Mouse (Mus musculus): Measurements from ENCODE around the gene Fam162a. TPM values are rescaled to one million over a fixed set of nuclear protein-coding genes. Genes with fewer than 3 reads are reported as not detected.
A peak's percentile ranks its signal among the peaks of the same experiment; 100 is the strongest.
"Not testable (repeated sequence)": the region's sequence is repeated elsewhere in the genome, so short reads cannot be mapped to it uniquely, and the experiment has no call there.

Fam162a gene
- polyA plus RNA-seq (2012; ENCODE audit: insufficient read depth, low replicate concordance): 3.7 and 230 TPM in 2 replicates

DNA sequence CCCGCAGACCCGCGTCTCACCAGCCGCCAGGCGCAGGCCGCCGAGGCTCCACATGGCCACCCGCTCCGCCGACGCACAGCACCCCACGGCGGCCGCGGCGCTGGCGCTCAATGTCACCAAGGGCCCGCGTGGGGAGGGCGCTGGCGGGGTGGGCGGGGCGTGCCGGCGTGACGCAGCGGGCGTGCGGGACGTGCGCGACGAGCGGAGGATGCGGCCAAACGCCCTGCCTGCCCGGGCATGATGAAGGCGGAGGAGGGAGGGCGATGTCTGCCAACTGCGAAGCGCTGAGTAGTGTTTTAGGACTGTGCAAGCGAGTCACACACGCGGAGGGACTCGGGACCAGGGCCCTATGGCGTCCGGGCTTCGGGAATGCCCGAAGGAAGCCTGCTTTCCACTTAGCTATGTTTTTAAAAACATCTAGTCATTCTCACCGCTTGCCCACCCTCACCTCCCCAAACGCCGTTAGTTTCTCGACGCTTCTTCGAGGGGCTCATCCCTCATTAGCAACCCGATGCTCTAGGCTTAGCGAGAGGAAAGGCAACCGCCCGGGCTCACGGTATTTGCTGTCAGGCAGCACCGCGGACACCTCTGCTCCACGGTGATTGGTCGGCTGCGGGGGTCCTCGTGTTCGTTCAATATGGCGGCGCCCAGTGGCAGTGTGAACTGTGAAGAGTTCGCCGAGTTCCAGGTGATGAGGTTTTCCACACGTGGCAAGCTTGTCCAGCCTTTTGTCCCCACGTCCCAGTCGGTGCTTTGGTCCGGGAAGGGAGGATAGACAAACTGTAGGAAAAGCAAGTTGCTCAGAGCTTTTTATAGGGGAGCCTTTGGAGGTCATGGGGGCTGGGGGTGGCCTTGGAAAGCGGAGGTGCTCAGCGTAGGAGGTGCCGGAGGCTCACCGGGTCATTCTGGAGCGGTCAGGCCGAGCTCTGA lies at the start of gene Fam162a, which contains the start of gene Ccdc58:
Gene Fam162a, minus strand, starts transcription at position 145 of the 930 bp plus-strand sequence.
Gene Ccdc58, plus strand, starts transcription at position 236 of the 930 bp plus-strand sequence.
- H3K27me3 ChIP-seq (replicated peaks): no peaks in the 10 kb centered on the region
- no peaks in the 10 kb centered on the region for H3K9me3 ChIP-seq
- peaks cover 45% of the 10 kb centered on the region for H3K36me3 ChIP-seq (replicated peaks; ENCODE audit: low read length)
- H3K4me3 ChIP-seq (replicated peaks): peak within 1 kb of the TSS; percentile 99
- peaks cover 58% of the 10 kb centered on the region for H3K4me1 ChIP-seq
- TF ChIP-seq FLI1 (IDR thresholded peaks at IDR 0.05; ENCODE audit: low read length): no peak
- TF ChIP-seq GATA1 (IDR thresholded peaks at IDR 0.05; ENCODE audit: borderline replicate concordance, low read length): no peak

DNA sequence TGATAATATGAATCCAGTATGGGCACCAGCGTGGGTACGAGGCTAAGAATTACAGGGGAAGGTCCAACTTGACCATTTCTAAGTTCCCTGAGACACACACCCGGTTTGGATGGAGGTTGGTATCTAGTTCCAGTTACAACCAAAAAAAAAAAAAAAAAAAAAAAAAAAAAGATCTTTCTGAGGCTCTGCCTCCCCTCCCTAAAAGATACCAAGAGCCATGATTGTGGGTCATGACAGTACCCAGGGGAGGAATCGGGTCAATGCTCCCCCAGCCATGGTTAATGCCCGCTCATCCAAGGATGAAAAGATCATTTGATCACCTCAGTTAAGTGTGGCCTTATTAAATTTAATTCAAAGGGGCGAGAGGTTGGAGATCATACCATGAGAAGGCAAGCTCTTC lies 44.4 kb upstream of the Fam162a start:
- H3K27me3 ChIP-seq (replicated peaks); H3K4me1 ChIP-seq; H3K9me3 ChIP-seq; H3K36me3 ChIP-seq (replicated peaks; ENCODE audit: low read length); H3K4me3 ChIP-seq (replicated peaks): not testable (repeated sequence)

DNA sequence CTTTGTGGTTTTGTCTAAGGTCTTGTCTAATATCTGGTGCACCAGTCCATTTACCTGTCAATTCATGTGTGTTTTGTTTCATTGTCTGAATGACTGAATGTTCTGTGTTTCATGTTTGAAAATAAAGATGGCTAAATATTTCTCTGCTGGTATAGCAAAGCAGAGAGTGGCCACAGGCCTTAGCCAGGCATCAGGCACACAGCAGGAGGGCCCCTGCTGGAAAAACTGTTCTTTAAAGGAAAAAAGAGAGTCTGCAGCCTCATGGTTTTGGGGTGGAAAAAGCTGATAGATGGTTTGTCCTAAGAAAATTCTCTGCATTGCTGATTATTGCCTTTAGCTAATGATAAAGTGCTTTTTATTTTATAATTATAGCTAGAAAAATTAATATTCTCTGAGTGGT lies 40.1 kb upstream of the Fam162a start:
- H3K9me3 ChIP-seq; H3K36me3 ChIP-seq (replicated peaks; ENCODE audit: low read length); H3K4me3 ChIP-seq (replicated peaks); H3K27me3 ChIP-seq (replicated peaks); H3K4me1 ChIP-seq: not testable (repeated sequence)

DNA sequence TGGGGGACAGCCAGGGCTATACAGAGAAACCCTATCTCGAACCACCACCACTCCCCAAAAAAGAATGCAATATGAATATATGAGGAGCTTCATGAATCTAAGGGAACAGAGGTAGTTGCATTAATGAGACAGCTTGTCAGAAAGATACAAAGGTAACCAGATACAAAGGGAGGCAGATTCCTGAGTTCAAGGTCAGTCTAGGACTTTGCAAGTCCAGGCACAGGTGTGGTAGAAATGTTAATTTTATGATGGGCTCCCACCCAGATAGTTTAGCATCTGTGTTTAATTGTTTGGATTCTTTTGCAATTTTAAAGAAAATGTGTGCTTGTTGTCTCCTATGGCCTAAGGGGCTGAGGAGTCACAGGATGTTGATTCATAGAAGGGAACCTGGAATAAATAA lies 30.8 kb upstream of the Fam162a start:
- peaks cover under 1% of the 10 kb centered on the region for H3K36me3 ChIP-seq (replicated peaks; ENCODE audit: low read length)
- TF ChIP-seq FLI1 (IDR thresholded peaks at IDR 0.05; ENCODE audit: low read length) (no peak), GATA1 (IDR thresholded peaks at IDR 0.05; ENCODE audit: borderline replicate concordance, low read length) (no peak)
- no peaks in the 10 kb centered on the region for H3K27me3 ChIP-seq (replicated peaks)
- H3K4me1 ChIP-seq: no peaks in the 10 kb centered on the region; the same call in 1 of the 2 replicates
- peaks cover 10% of the 10 kb centered on the region for H3K9me3 ChIP-seq
- no peak overlapping the region for H3K4me3 ChIP-seq (replicated peaks)

GRCm38 (mm10) chr16:36101526-36101925 lies 30.1 kb upstream of the Fam162a start:
- peaks cover 10% of the 10 kb centered on the region for H3K9me3 ChIP-seq
- no peak for TF ChIP-seq GATA1 (IDR thresholded peaks at IDR 0.05; ENCODE audit: borderline replicate concordance, low read length)
- TF ChIP-seq FLI1 (IDR thresholded peaks at IDR 0.05; ENCODE audit: low read length): no peak
- H3K4me3 ChIP-seq (replicated peaks): peak overlapping the region; percentile 51
- H3K4me1 ChIP-seq: peaks cover 4% of the 10 kb centered on the region
- H3K27me3 ChIP-seq (replicated peaks): no peaks in the 10 kb centered on the region
- peaks cover 5% of the 10 kb centered on the region for H3K36me3 ChIP-seq (replicated peaks; ENCODE audit: low read length)

DNA sequence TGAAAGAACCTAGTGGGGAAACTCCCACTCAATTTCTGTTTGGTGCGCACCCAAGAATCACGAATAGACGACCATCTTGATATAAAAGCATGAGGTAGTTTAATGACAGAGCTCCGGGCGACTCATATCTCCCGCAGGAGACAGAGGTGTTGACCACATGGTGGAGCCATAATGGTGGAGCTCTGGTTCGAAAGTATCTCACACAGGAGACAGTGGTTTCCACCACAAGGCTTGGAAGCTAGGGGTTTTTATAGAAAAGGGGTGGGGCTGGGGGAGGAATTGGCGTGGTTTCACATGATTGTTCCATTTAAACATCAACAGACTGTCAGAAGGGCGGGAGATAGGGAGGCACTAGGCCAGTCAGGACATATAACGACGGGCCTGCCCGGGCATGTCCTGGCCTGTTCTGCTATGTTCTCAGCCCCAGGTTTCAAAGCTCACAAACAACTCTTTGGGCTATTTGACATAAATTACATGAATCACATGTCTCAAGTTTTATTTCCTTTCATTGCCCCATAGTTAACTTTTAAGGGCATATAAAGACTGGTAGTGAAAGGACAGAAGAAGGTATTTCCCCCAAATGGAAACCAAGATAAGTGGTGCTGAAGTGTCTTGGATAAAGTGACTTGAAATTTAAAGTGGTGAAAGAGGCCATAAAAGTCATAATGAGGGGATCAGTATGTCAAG lies 26.6 kb upstream of the Fam162a start:
- H3K27me3 ChIP-seq (replicated peaks); H3K4me1 ChIP-seq; H3K9me3 ChIP-seq; H3K4me3 ChIP-seq (replicated peaks): not testable (repeated sequence)
- peaks cover 13% of the 10 kb centered on the region for H3K36me3 ChIP-seq (replicated peaks; ENCODE audit: low read length)

GRCm38 (mm10) chr16:36094079-36094478 lies 22.7 kb upstream of the Fam162a start:
- Histone ChIP-seq H3K27me3 (replicated peaks) (no peaks in the 10 kb centered on the region), H3K9me3 (no peaks in the 10 kb centered on the region), H3K4me1 (peaks cover 9% of the 10 kb centered on the region), H3K36me3 (replicated peaks; ENCODE audit: low read length) (peaks cover 50% of the 10 kb centered on the region), H3K4me3 (replicated peaks) (no peak overlapping the region)
- TF ChIP-seq GATA1 (IDR thresholded peaks at IDR 0.05; ENCODE audit: borderline replicate concordance, low read length) (no peak), FLI1 (IDR thresholded peaks at IDR 0.05; ENCODE audit: low read length) (no peak)

DNA sequence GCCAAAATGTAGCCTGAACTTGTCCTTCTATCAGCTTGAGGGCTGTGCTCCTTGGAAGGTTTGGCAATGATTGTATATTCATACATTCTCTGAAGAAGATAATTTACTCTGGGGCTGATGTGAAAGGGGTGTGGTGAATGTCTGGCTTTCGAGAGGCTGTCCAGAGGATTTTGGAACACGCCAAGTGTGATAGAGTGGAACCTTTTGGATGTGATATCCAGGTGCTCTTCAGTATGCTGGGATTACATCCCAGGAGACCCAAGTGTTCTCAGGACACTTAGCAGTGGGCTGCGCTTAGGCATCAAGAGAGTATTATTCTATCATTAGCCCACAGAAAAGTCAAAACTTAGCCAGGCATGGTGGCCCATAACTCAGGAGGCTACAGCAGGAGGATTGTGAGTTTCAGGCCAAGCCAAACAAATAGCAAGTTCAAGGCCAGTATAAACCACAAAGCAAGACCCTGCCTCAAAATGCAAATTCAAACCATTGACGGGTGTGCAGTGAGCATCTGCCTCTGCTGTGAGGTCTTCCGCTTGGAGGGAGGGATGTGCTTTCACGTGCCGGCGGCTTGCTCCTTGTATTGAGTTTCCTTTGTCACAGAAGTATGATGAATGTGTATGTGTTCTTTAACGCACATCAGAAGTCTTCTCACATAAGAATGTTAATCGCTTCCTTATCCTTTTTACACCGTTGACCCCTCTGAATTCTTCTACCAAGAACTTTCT lies 19.6 kb upstream of the Fam162a start:
- Histone ChIP-seq H3K4me1 (peaks cover 22% of the 10 kb centered on the region), H3K27me3 (replicated peaks) (no peaks in the 10 kb centered on the region), H3K4me3 (replicated peaks) (no peak overlapping the region), H3K36me3 (replicated peaks; ENCODE audit: low read length) (peaks cover 70% of the 10 kb centered on the region), H3K9me3 (no peaks in the 10 kb centered on the region)
- TF ChIP-seq FLI1 (IDR thresholded peaks at IDR 0.05; ENCODE audit: low read length) (no peak), GATA1 (IDR thresholded peaks at IDR 0.05; ENCODE audit: borderline replicate concordance, low read length) (no peak)

GRCm38 (mm10) chr16:36089850-36090616 lies 18.6 kb upstream of the Fam162a start:
- Histone ChIP-seq H3K4me1 (peaks cover 22% of the 10 kb centered on the region), H3K27me3 (replicated peaks) (no peaks in the 10 kb centered on the region), H3K36me3 (replicated peaks; ENCODE audit: low read length) (peaks cover 75% of the 10 kb centered on the region), H3K4me3 (replicated peaks) (no peak overlapping the region), H3K9me3 (no peaks in the 10 kb centered on the region)
- TF ChIP-seq FLI1 (IDR thresholded peaks at IDR 0.05; ENCODE audit: low read length) (no peak), GATA1 (IDR thresholded peaks at IDR 0.05; ENCODE audit: borderline replicate concordance, low read length) (no peak)

Measured in megakaryocyte, embryonic 14.5 days (primary cell).